Mouse (Mus musculus) lung, postnatal 4 days (tissue): ENCODE measurements around the gene Zcchc10.
A peak's percentile ranks its signal among the peaks of the same experiment; 100 is the strongest.
"Not testable (repeated sequence)": the region's sequence is repeated elsewhere in the genome, so short reads cannot be mapped to it uniquely, and the experiment has no call there.

ENCODE experiments used
- DNase-seq, 2 experiments: peaks; one replicate each; pipeline ENCODE4 v3.0.0; 2021

The Zcchc10 gene

DNA sequence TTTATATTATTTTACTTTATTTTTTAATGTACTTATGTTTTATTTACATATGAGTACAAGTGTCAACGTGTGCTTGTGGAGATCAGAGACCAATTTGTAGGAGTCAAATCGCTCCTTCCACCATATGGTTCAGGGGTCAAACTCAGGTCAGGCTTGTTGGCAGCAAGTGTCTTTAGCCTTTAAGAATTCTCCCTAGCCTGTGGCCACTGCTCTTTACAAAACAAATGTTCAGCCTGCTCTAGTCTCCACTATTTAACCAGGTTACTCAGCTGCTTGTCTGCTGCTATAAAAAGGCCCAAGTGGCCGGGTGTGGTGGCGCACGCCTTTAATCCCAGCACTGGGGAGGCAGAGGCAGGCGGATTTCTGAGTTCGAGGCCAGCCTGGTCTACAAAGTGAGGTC lies 6.4 kb upstream of the Zcchc10 start:
- no peak for DNase-seq

DNA sequence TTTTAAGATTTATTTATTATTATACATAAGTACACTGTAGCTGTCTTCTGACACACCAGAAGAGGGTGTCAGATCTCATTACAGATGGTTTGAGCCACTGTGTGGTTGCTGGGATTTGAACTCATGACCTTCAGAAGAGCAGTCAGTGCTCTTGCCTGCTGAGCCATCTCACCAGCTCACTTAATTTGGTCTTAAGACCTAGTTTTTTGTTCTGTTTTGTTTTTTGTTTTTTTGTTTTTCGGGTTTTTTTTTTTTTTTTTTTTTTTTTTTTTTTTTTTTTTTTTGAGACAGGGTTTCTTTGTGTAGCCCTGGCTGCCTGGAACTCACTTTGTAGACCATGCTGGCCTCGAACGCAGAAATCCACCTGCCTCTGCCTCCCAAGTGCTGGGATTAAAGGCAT lies 5.9 kb upstream of the Zcchc10 start:
- DNase-seq = not testable (repeated sequence)

DNA sequence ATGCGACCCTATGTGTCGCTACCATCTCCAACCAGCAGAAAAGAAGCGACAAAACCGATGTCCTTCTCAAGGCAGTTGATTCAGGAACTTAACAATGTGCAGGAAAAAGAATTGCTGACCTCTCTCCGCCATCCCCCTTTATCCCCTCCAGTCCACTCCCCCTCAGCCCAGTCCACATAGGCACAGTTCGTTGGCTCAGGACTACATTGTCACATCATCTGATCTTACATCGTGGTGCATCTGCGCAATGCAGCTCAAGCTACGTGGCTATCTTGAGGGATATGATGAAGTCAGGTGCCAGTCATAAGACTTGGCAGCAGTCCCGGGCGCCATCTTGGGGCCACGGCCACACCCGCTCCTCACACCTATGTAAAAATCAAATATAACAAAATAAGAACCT lies 4.6 kb upstream of the Zcchc10 start:
- DNase-seq = not testable (repeated sequence)

DNA sequence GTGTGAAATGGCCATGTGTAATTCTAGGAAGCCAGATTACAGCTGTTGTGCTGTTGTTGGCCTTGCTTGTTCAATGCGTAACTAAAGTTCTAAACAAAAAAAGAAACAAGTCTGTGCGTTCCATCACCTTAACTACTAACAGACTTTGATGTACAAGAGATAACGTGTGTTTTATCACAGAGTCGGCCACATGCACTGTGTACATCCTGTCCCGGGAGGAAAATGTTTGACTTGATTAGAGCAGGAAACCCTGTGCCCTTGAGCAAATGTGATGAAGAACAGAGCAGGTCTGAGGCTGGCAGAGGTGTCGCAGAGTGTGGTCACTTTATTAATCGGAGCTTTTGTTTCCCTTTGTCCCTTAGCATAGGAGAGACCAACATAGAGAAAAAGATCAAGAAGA lies 5.8 kb downstream of the Zcchc10 start:
- DNase-seq = no peak

DNA sequence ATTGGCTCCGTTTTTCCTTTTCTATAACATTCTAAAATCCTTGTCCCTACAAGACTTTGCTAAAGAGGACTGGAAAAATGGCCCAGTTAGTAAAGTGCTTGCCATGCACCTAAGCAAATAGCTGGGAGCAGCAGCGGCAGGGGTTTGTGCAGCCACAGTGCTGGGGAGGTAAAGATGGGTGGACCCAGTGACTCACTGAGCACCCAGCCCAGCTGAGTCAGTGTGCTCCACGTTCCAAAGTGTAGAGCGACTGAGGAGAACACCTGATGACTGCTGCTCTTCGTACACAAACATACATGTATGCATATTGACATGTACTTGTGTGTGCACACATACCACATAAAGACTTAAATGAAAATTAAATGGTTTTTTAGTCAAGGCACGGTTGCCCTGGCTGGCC lies 6.6 kb downstream of the Zcchc10 start:
- DNase-seq = no peak

DNA sequence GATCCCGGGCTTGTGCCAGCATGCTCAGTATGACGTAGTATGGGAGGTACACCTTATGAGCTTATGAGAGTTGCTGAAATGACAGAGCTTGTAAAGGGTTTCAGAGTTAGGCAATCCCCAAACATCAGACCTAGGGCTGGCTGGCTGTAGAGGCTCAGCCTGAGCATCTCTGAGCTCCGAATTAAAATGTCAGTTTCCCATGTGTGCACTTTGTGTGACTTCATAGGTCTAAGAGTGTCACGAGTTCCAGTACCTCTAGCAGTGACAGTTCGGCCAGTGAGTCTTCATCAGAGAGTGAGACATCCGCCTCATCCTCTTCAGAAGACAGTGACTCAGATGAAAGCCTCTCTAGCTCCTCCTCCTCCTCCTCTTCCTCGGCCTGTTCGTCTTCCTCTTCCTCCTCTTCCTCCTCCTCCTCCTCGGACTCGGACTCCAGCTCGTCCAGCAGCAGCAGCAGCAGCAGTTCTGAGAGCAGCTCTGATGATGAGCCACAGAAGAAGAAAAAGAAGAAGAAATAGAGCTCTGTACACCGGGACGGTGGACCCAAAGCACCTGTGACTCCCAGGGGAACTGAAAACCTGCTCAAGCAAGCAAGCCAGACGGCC lies 7.7 kb downstream of the Zcchc10 start:
- no peak for DNase-seq

DNA sequence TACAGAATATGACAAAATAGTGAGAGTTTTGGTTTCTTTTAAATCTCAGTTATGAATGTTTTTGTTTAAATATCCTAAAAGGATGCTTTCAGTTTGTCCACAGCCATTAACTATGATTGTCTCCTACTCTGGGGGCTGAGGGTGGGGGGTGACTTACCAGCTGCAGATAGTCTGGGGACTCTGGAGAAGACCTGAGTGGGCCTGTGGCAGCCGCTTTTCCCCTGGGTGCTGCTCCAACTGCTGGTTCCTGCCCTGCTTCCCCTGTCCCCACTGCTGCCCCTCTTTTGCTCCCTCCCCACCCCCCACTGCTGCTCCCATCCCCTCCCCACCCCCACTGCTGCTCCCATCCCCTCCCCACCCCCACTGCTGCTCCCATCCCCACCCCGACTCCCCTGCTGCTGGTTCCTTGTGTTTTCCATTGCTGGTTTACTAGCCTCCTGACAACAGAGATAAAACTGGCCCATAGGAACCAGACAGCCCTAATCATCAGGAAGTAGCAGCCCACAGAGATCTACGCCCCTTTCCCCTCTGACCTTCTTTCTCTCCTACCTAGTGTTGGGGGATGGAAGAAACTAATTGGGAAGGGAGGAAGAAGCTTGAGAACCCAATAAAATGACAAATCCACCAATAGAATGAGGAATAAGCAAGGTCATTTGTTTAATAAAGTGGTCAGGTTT lies 11.2 kb downstream of the Zcchc10 start:
- no peak for DNase-seq

DNA sequence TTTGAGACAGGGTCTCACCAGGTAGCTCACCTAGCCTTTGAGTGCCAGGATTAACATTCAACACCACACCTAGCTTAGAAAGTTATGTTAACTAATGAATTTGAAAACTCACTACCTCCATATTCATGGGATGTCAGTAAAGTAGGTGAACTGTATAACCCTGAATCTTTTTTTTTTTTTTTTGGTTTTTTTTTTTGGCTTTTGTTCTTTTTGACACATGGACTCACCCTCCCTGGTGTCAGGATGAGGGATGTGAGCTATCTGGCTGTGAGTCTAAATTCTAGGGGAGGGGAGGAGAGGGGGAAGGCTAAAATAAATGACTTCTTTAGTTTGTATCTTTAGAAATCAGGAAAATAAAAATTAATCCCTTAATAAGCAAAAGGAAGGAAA lies 11.7 kb downstream of the Zcchc10 start:
- DNase-seq = no peak

DNA sequence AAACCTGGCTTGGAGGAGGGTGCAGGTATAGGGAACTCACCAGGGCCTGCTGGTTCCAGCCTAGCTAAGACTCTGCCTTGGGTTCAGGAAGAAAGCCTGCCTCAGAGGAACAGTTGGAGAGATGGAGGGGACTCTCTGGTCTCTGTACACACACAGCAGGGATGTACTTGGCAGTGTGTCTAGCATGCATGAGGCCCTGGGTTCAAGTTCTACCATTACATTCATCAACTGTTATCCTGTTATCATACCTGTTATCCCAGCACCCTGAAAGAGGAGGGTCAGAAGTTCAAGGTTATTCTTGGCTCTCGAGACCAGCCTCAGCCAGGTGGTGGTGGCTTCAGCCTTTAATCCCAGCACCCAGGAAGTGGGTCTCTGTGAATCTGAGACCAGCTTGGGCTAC lies 12.4 kb downstream of the Zcchc10 start:
- DNase-seq = no peak

DNA sequence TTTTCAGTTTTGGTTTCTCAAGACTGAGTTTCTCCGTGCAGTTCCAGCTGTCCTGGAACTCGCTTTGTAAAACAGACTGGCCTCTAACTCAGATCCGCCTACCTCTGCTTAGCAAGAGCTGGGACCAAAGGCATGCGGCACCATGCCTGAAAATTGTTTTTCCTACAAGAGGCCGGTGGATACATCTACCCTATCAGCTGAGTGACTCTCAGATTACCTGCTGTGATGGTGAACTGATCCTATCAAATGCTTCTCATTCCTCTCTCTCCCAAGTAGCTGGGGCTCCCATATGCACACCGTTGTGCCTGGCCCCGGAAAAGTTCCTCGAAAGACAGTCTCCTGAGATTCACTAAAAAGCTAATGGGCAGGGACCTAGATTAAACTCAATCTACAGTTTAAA lies 13.2 kb downstream of the Zcchc10 start:
- DNase-seq = no peak

DNA sequence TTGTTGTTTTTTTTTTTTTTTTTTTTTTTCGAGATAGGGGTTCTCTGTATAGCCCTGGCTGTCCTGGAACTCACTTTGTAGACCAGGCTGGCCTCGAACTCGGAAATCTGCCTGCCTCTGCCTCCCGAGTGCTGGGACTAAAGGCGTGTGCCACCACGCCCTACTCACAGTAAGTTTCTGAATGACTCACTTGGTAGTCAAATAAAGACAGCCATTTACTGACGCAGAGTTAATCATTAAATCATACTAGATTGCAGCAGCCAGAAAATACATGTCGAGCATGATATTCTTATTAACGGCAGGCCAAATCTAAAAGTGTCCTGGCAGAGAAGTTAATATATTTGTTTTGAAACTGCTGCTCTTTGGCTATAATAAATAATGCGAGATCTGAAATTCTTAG lies 16.5 kb downstream of the Zcchc10 start:
- DNase-seq = not testable (repeated sequence)

DNA sequence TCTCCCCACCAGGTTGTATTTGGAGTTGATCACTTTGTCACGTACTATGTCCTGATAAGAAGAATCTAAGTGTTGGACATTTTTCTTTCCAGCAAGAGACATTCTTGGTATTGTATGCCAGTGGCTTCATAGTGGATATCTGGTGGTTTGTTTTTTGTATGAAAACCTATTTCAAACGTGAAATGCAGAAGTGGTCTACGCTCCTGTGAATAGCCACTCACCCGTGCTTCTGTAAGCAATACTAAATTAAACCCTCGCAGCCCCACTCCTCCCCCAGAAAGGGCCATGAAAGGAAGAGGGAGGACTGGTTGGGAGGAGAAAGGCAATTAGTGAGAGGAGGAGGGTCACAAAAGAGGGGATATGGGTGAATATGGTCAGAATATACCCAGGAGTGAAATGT lies 18.2 kb downstream of the Zcchc10 start:
- no peak for DNase-seq

DNA sequence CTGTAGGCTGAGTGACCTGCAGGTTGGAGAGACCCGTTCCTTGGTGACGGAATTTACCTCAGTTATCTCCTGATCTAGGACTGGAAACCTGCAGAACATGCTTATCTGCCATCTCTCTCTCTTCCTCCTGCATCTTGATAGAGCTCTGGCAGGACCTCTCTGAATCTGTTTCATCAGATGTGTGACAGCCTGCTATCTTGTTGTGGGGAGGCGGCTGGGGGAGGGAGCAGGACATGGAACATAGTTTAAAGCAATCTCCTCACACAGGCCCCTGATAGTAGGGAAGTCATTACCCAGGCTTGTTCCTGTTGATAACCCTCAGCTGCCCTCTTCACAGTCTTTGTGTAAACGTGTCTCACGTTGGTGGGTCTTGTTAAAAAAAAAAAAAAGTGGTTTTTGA lies 20.8 kb downstream of the Zcchc10 start:
- no peak for DNase-seq

DNA sequence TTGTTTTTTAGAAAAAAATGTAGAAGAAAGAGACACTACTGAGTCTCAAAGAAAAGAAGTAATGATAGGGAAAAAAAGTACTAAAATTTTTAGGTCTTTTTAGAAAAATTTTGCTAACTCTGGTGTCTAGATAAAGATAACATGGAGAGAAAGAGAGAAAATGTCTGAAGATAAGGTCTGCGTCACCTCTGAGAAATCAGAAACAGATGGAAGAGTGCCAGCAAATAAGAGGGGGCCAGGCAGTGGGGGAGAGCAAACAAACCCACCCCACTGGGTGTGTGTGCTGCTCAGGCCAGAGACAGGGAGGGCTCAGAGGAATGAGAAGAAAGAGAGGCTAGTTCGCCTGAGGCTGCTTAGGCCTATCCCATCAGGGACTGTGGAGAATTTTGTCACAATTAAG lies 21.3 kb downstream of the Zcchc10 start:
- no peak for DNase-seq

DNA sequence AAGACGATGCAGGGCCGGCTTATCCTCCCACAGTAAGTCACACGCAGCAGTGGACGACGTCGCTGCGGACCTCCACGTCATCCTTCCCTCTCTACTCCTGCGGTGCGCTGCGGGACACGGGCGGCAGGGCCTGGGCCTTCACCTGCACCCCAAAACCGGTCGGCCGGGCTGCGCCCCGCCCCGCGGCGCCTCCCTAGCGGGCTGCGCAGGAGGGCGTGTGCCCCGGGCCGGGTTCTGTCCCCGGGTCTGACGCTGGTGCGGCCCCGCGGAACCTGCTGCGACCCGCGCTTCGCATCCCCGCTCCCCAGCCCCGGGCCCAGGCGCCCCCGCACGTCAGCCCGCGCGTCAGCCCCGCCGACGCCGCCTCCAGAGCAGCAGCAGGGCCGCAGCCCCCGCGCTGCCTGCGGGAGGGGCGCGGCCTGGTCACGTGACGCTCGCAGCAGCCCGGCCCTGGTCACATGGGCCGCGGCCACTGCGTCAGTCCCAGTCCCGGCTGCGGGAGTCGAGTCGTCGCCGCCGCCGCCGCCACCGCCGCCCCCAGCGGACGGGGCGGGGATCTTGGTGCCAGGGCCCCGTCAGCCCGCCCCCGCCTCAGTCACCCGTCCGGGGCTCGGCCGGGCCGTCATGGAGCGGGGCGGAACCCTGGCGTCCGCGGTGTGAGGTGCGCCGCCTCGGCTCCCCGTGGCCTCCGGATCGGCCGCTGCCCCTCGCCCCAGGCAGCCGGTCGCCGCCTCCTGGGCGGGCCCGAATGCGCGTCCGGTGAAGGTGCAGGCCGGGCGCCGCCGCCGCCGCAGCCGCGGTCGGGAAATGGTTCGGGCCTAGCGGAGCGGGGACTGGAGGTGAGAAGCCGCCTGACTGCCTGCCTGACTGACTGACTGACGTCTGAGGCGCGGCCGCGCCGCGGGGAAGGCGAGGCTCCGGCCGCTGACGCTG lies 26.1 kb downstream of the Zcchc10 start, which contains the start of gene Aff4:
TSS of gene Aff4 (plus strand) at position 543 of the 933 bp plus-strand sequence.
- DNase-seq = peak; percentile 91 to 96

DNA sequence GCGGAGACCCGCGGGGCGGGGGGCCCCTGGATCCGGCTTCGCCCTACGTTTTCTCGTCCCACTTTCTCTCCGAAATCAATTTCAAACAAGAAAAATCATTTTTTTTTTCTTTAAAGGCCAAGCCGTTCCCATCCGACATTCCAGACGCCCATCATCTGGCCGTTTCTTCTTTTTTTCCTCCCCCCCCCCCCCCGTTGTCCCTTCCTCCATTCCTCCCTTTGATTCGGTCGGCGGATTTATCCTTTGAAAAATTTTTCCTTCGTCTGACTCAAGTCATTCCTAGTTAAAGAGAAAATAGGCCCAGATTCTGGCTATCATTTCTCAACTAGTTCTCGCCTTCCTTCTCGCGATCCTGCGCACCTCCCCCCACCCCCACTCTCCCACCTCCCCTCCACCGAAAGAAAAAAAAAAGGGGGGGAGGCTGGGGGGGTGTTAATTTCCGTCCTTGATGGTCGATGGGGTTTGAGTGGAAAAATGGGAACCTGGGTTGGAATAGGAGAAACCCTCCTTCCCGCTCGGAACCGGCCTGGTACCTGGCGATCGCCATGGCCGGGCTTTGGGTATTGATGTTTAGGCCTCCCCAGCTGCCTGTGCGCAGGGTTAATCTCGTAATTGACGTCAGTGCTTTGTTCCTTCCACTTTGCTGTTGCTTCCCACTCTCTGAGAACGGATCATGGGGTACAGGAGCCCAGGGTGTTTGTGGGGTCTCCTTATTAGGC lies 26.9 kb downstream of the Zcchc10 start:
- DNase-seq = peak; percentile 61 to 65

DNA sequence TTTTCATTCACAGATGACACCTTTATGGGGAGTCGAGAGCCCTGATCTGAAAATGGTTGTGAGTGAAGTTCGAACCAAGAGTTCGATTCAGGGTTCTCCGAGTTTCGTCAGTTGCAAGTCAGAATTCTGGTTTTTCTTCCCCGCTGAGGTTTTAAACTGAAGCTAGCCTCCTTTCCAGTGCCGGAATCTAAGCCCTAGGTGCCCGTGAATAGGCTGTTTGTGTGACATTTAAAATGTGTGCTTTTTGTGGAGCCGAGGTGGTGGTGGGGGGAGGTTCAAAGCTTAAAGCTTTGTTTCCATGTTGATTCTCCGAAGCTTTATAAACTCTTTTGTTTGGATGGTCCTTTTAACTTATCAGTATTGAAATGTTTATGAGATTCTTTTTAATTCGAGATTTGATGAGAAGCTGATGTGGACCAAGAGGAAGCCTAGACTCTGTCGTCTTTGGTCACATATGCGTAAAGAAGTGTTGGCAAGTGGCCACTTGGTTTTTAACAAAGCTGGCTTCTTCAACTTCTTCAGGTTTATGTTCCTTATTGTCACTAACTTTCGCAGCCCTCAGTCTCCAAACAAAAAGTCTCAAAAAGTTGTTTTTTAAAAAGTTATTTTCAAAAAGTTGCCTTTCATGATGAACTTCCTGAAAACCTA lies 27.6 kb downstream of the Zcchc10 start:
- no peak for DNase-seq

DNA sequence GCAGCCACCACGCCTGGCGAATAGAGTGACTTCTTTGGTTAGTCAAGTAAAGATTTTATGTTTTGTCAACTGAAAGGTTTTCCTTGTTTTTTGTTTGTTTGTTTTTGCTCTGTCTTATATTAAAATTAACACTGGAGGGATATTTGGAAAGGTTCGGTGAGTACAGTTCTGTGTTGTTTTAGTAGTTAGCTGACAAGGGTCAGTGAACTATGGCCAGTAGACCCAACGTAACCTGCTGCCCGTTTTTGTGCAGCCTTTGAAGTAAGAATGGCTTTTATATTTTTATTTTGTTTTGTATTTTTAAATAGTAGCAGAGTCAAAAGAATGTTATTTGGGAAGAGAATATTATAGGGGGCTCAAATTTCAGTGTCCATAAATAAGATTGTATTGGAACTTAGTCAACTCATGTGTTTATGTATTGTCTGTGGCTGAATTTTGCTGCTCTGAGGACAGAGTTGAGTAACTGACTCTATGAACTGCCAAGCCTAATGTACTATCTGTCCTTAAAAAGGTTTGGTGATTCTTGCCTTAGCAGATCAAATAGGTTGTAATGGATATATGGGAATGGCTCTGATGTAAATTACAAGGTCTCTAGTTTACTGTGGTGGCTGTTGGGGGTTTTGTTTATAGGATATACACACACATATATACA lies 34.2 kb downstream of the Zcchc10 start:
- DNase-seq = no peak

DNA sequence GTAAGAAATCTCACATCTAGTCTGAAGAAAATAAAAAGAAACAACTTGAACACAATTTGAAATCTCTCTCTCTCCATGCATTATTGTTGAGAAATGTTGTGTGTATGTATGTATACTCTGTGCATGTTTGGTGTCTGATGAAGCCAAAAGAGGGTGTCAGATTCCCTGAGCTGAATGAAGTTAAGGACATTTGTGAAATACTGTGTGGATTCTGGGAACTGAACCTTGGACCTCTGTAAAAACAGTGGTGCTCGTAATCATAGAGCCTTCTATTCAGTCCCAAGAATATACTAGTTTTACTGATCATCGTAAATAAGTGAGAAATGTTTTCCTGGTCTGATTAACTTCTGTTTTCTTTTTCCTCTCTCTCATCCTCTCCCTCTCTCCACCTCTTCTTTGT lies 42.6 kb downstream of the Zcchc10 start:
- DNase-seq = no peak

DNA sequence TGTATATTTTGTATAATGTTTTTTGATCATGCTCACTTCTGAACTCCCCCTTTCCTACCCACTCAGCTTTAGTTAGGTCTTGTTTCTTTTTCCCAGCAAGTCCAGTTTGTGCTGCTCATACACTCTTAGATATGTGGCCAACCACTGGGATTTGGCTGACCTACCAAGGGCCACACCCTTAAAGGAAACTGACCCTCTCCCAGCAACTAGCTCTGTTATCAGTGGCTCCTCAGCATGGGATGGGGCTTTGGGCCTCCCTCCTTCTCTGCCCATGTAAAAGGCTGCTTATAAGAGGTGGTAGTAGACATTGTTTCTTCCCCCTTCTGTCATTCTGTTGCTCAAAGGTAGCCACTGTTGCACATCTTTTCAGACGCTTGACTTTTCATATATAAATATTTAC lies 54.4 kb downstream of the Zcchc10 start:
- no peak for DNase-seq
